Mouse (Mus musculus) brain, embryonic 14.5 days (tissue): ENCODE measurements around the gene Sco2.

Experiments used
- CTCF ChIP-seq: fragments of 200-500 bp; IDR thresholded peaks from 2 replicates; pipeline ENCODE4 v1.5.1; 2012; ENCODE audit warnings: inconsistent platforms, mild to moderate bottlenecking, moderate library complexity, borderline replicate concordance; ENCODE audit not compliant: insufficient read depth, insufficient read length; ENCODE audit errors: extremely low read depth
- POLR2A ChIP-seq: fragments of 200-500 bp; IDR thresholded peaks from 2 replicates; pipeline ENCODE4 v1.6.1; 2012; ENCODE audit warnings: mild to moderate bottlenecking, inconsistent platforms, borderline replicate concordance; ENCODE audit not compliant: poor library complexity, insufficient read depth, insufficient read length, severe bottlenecking; ENCODE audit errors: extremely low read depth

GRCm38 (mm10) chr15:89355241-89356187 is 18.1 kb downstream of the Sco2 start, which contains the start of the genes Lmf2 and Ncaph2:
- TF ChIP-seq CTCF, result no peak
- TF ChIP-seq POLR2A, result no peak; the same call in 1 of the 2 replicates
